Comparison of ENCODE assay signal across 10 mouse cellular contexts in genomic region chr2:155962991-155963390, GRCm38 (mm10). TPM values are rescaled to one million over a fixed set of nuclear protein-coding genes. Genes with fewer than 3 reads are reported as not detected.
A peak's percentile ranks its signal among the peaks of the same experiment; 100 is the strongest.
DNase-seq lines count a peak whose midpoint lies in the region; ATAC-seq and TF ChIP-seq lines count a peak whose summit lies in the region.
"Had no signal": no experiment of that assay in that cellular context is flagged by ENCODE, and none has a peak within 500 bp of the region (broad histone marks: within the 10 kb centered on the region; RNA-seq: fewer than 3 reads in every experiment).

No protein-coding gene starts in this region.

- no peak overlapping the region for H3K27ac ChIP-seq in kidney, postnatal 0 days
- H3K27ac ChIP-seq in kidney, embryonic 15.5 days: no peak overlapping the region
- H3K27ac ChIP-seq in stomach, postnatal 0 days (replicated peaks): no peak overlapping the region

- no peak for TF ChIP-seq EP300 in stomach, postnatal 0 days (optimal IDR thresholded peaks at IDR 0.05)

- H3K36me3 ChIP-seq in kidney, postnatal 0 days (ENCODE audit: insufficient read depth, low read length): peaks cover 48% of the 10 kb centered on the region
- H3K36me3 ChIP-seq in kidney, embryonic 15.5 days: peaks cover 71% of the 10 kb centered on the region
- peaks cover 23% of the 10 kb centered on the region for H3K36me3 ChIP-seq in stomach, postnatal 0 days (ENCODE audit: control insufficient read depth, insufficient read depth, low read length)

- peak; percentile 70 for TF ChIP-seq CTCF in kidney, postnatal 0 days (IDR thresholded peaks at IDR 0.05; ENCODE audit: low read depth)
- TF ChIP-seq CTCF in stomach, postnatal 0 days (IDR thresholded peaks at IDR 0.05; ENCODE audit: low read depth): peak; percentile 79

- H3K9ac ChIP-seq in kidney, postnatal 0 days (ENCODE audit: low read depth, low read length): no peak overlapping the region
- no peak overlapping the region for H3K9ac ChIP-seq in kidney, embryonic 15.5 days
- H3K9ac ChIP-seq in stomach, postnatal 0 days (ENCODE audit: low read length): no peak overlapping the region

- no peaks in the 10 kb centered on the region for H3K4me1 ChIP-seq in kidney, postnatal 0 days (replicated peaks; ENCODE audit: insufficient read depth, low read length)
- H3K4me1 ChIP-seq in kidney, embryonic 15.5 days: 0 out of 2 replicates have a peak, but pooled peaks cover 8% of the 10 kb centered on the region
- no peaks in the 10 kb centered on the region for H3K4me1 ChIP-seq in stomach, postnatal 0 days (replicated peaks; ENCODE audit: control insufficient read depth, insufficient read depth)

- no peak overlapping the region for H3K4me2 ChIP-seq in kidney, postnatal 0 days (ENCODE audit: low read length)
- no peak overlapping the region for H3K4me2 ChIP-seq in kidney, embryonic 15.5 days
- no peak overlapping the region for H3K4me2 ChIP-seq in stomach, postnatal 0 days (replicated peaks; ENCODE audit: low read depth)

- H3K4me3 ChIP-seq in kidney, postnatal 0 days (replicated peaks; ENCODE audit: low read depth, low read length): no peak overlapping the region
- no peak overlapping the region for H3K4me3 ChIP-seq in kidney, embryonic 15.5 days (replicated peaks)
- H3K4me3 ChIP-seq in stomach, postnatal 0 days (ENCODE audit: low read depth, low read length): no peak overlapping the region
- H3K4me3 ChIP-seq: megakaryocyte, embryonic 14.5 days had no signal

- H3K27me3 ChIP-seq in kidney, postnatal 0 days (ENCODE audit: insufficient read depth, low read length): no peaks in the 10 kb centered on the region
- H3K27me3 ChIP-seq in kidney, embryonic 15.5 days: no peaks in the 10 kb centered on the region
- H3K27me3 ChIP-seq in stomach, postnatal 0 days (ENCODE audit: control insufficient read depth, insufficient read depth, low read length): no peaks in the 10 kb centered on the region
- H3K27me3 ChIP-seq: megakaryocyte, embryonic 14.5 days had no signal

- peak; percentile 38 for DNase-seq in adrenal gland, postnatal 10 days
- no peak for DNase-seq in adrenal gland, postnatal 4 days (ENCODE audit: low spot score in 2 of 2)
- peak; percentile 65 for DNase-seq in kidney, postnatal 0 days (ENCODE audit: low spot score)
- DNase-seq in thymus, postnatal 0 days (ENCODE audit: low spot score): peak; percentile 58
- DNase-seq in thymus, adult 18-20 months: no peak
- DNase-seq in stomach, postnatal 0 days (ENCODE audit: low spot score): no peak
- no peak for DNase-seq in spleen, adult 12 weeks (ENCODE audit: low spot score)

- H3K9me3 ChIP-seq in kidney, postnatal 0 days (replicated peaks; ENCODE audit: low read length): no peaks in the 10 kb centered on the region
- no peaks in the 10 kb centered on the region for H3K9me3 ChIP-seq in kidney, embryonic 15.5 days (replicated peaks)
- no peaks in the 10 kb centered on the region for H3K9me3 ChIP-seq in stomach, postnatal 0 days (ENCODE audit: control insufficient read depth, low read length)
- H3K9me3 ChIP-seq: megakaryocyte, embryonic 14.5 days had no signal

- ATAC-seq in kidney, postnatal 0 days (replicated peaks; ENCODE audit: low FRiP score, low read depth): no peak
- ATAC-seq in kidney, embryonic 15.5 days (replicated peaks; ENCODE audit: low FRiP score): no peak
- 0 out of 2 replicates have a peak, but pooled peaks have one; percentile 45 for ATAC-seq in stomach, postnatal 0 days (ENCODE audit: low FRiP score, low TSS enrichment)

- 25% methylated on average over 1 of the region's 1 CpGs for WGBS in kidney, postnatal 0 days
- WGBS in kidney, embryonic 15.5 days: 35% methylated on average over 1 of the region's 1 CpGs
- 30% methylated on average over 1 of the region's 1 CpGs for WGBS in stomach, postnatal 0 days

RNA-seq across cellular contexts. Expression of gene Cep250, which starts 6.7 kb away (rescaled TPM):
- total RNA-seq in adrenal gland, postnatal 10 days (2021): 10 to 100 TPM; 12.9 to 17.0 TPM
- total RNA-seq in adrenal gland, postnatal 4 days (2021): 10 to 100 TPM; 26.8 to 29.9 TPM
- polyA plus RNA-seq in kidney, postnatal 0 days (2015; fragmentation: Nextera tagmentation; extraction: Ambion mirVana): 10.1 and 11.0 TPM in 2 replicates
- polyA plus RNA-seq in kidney, embryonic 15.5 days (2015; fragmentation: Nextera tagmentation; extraction: Ambion mirVana): 21.9 and 24.4 TPM in 2 replicates
- 16.6 and 23.4 TPM in 2 replicates for polyA plus RNA-seq in thymus, postnatal 0 days (2015; fragmentation: Nextera tagmentation; extraction: Ambion mirVana)
- polyA plus RNA-seq in stomach, postnatal 0 days (2015; fragmentation: Nextera tagmentation; extraction: Ambion mirVana): 4.0 and 4.6 TPM in 2 replicates

RNA-seq across cellular contexts. Expression of gene Gdf5, which starts 17.8 kb away (rescaled TPM):
- total RNA-seq in adrenal gland, postnatal 10 days (2021): 1 to 10 TPM; 1.6 to 3.5 TPM
- 1 to 10 TPM in 1 of 2 experiments, under 1 TPM in 1; 0.64 to 1.1 TPM for total RNA-seq in adrenal gland, postnatal 4 days (2021)
- polyA plus RNA-seq in kidney, postnatal 0 days (2015; fragmentation: Nextera tagmentation; extraction: Ambion mirVana): 0.64 and 0.91 TPM in 2 replicates
- 0.51 and 0.84 TPM in 2 replicates for polyA plus RNA-seq in kidney, embryonic 15.5 days (2015; fragmentation: Nextera tagmentation; extraction: Ambion mirVana)
- polyA plus RNA-seq in thymus, postnatal 0 days (2015; fragmentation: Nextera tagmentation; extraction: Ambion mirVana): 0.22 and 0.25 TPM in 2 replicates
- 1.6 and 1.8 TPM in 2 replicates for polyA plus RNA-seq in stomach, postnatal 0 days (2015; fragmentation: Nextera tagmentation; extraction: Ambion mirVana)

RNA-seq across cellular contexts. Expression of gene Gm15557, which starts 22.5 kb away (rescaled TPM):
- not detected for total RNA-seq in adrenal gland, postnatal 10 days (2021)
- total RNA-seq in adrenal gland, postnatal 4 days (2021): not detected
- not detected in 2 replicates for polyA plus RNA-seq in kidney, postnatal 0 days (2015; fragmentation: Nextera tagmentation; extraction: Ambion mirVana)
- not detected in 2 replicates for polyA plus RNA-seq in kidney, embryonic 15.5 days (2015; fragmentation: Nextera tagmentation; extraction: Ambion mirVana)
- polyA plus RNA-seq in thymus, postnatal 0 days (2015; fragmentation: Nextera tagmentation; extraction: Ambion mirVana): not detected in 2 replicates
- polyA plus RNA-seq in stomach, postnatal 0 days (2015; fragmentation: Nextera tagmentation; extraction: Ambion mirVana): not detected in 2 replicates
- polyA plus RNA-seq: kidney, embryonic 16.5 days had no signal

RNA-seq across cellular contexts. Expression of gene Uqcc1, which starts 32.9 kb away (rescaled TPM):
- 100 to 1,000 TPM; 126 to 179 TPM for total RNA-seq in adrenal gland, postnatal 10 days (2021)
- 100 to 1,000 TPM in 1 of 2 experiments, 10 to 100 TPM in 1; 92.3 to 106 TPM for total RNA-seq in adrenal gland, postnatal 4 days (2021)
- 72.9 and 83.2 TPM in 2 replicates for polyA plus RNA-seq in kidney, postnatal 0 days (2015; fragmentation: Nextera tagmentation; extraction: Ambion mirVana)
- polyA plus RNA-seq in kidney, embryonic 15.5 days (2015; fragmentation: Nextera tagmentation; extraction: Ambion mirVana): 66.6 and 81.7 TPM in 2 replicates
- 56.9 and 58.2 TPM in 2 replicates for polyA plus RNA-seq in thymus, postnatal 0 days (2015; fragmentation: Nextera tagmentation; extraction: Ambion mirVana)
- 41.9 and 46.4 TPM in 2 replicates for polyA plus RNA-seq in stomach, postnatal 0 days (2015; fragmentation: Nextera tagmentation; extraction: Ambion mirVana)

RNA-seq across cellular contexts. Expression of gene 6430550D23Rik, which starts 44.8 kb away (rescaled TPM):
- total RNA-seq in adrenal gland, postnatal 10 days (2021): 1 to 10 TPM; 2.8 to 4.3 TPM
- 1 to 10 TPM; 2.8 to 3.9 TPM for total RNA-seq in adrenal gland, postnatal 4 days (2021)
- polyA plus RNA-seq in kidney, postnatal 0 days (2015; fragmentation: Nextera tagmentation; extraction: Ambion mirVana): 0.68 and 2.5 TPM in 2 replicates
- 0.75 and 1.0 TPM in 2 replicates for polyA plus RNA-seq in kidney, embryonic 15.5 days (2015; fragmentation: Nextera tagmentation; extraction: Ambion mirVana)
- polyA plus RNA-seq in thymus, postnatal 0 days (2015; fragmentation: Nextera tagmentation; extraction: Ambion mirVana): 2.1 TPM in 2 replicates
- 0.65 and 0.76 TPM in 2 replicates for polyA plus RNA-seq in stomach, postnatal 0 days (2015; fragmentation: Nextera tagmentation; extraction: Ambion mirVana)

Comparison
In these comparisons a context has a peak if more than half of its experiments do, and no peak if none do; other contexts are left out.
1. DNase-seq: peak in adrenal gland, postnatal 10 days (single experiment), kidney, postnatal 0 days (single experiment) and thymus, postnatal 0 days (single experiment); none in adrenal gland, postnatal 4 days (0 of 2), thymus, adult 18-20 months (0 of 2), stomach, postnatal 0 days (single experiment) and spleen, adult 12 weeks (single experiment).